Mouse (Mus musculus) megakaryocyte, embryonic 14.5 days (primary cell): ENCODE data around the gene Slc26a11.

Source experiments
- FLI1 ChIP-seq: IDR thresholded peaks from 2 replicates; pipeline ENCODE4 v1.6.1; 2012; ENCODE audit warnings: low read length, inconsistent platforms, mixed read lengths
- GATA1 ChIP-seq: IDR thresholded peaks from 3 replicates; pipeline ENCODE4 v1.6.1; 2012; ENCODE audit warnings: mixed read lengths, low read length, inconsistent platforms, borderline replicate concordance

- no peak for TF ChIP-seq GATA1
- no peak for TF ChIP-seq FLI1
Measured at GRCm38 (mm10) chr11:119420426-119420825, 65.1 kb downstream of the Slc26a11 start.
